14 mouse cellular contexts compared by ENCODE assay signal in the genomic region with DNA sequence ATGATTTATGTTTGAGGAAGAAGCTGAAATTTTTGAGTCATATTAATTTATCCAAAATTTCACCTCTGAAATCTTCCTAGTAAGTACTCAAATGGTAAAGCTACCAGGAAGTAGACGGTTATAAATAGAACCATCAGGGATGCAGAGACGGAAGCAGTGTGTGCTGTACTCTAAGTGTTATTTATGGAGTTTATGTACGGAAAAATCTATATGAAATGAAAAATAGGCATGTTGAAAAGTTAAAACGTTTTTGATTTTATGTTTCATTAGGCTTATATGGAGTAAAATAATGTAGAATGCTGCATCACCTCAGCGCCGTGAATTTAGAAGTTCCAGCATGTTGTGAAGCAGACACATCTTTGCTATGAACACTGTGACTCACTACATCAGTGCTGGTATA.
DNase-seq lines count a peak whose midpoint lies in the region; ATAC-seq and TF ChIP-seq lines count a peak whose summit lies in the region.
"Had no signal": no experiment of that assay in that cellular context is flagged by ENCODE, and none has a peak within 500 bp of the region (broad histone marks: within the 10 kb centered on the region; RNA-seq: fewer than 3 reads in every experiment).

No protein-coding gene starts in this region.

- H3K9me3 ChIP-seq in hindbrain, embryonic 13.5 days = no peaks in the 10 kb centered on the region
- no peaks in the 10 kb centered on the region for H3K9me3 ChIP-seq in hindbrain, embryonic 10.5 days
- no peaks in the 10 kb centered on the region for H3K9me3 ChIP-seq in hindbrain, embryonic 16.5 days (ENCODE audit: control insufficient read depth, low read length)
- H3K9me3 ChIP-seq in midbrain, postnatal 0 days (ENCODE audit: low read length) = no peaks in the 10 kb centered on the region
- H3K9me3 ChIP-seq: embryonic facial prominence, embryonic 10.5 days; heart, embryonic 15.5 days; kidney, embryonic 15.5 days; limb, embryonic 15.5 days; liver, embryonic 15.5 days had no signal

- no peak for ATAC-seq in hindbrain, embryonic 13.5 days (ENCODE audit: low FRiP score)
- no peak for ATAC-seq in hindbrain, embryonic 16.5 days
- ATAC-seq in midbrain, postnatal 0 days (ENCODE audit: low FRiP score) = no peak
- ATAC-seq: intestine, embryonic 16.5 days had no signal

- no peak for TF ChIP-seq CTCF in brain, embryonic 14.5 days (IDR thresholded peaks at IDR 0.05; ENCODE audit: borderline replicate concordance, extremely low read depth, insufficient read depth, insufficient read length)
- TF ChIP-seq CTCF in midbrain, postnatal 0 days (IDR thresholded peaks at IDR 0.05) = no peak

- H3K9ac ChIP-seq in hindbrain, embryonic 13.5 days = peak overlapping the region; percentile 56; the same call in 1 of the 2 replicates
- no peak overlapping the region for H3K9ac ChIP-seq in hindbrain, embryonic 16.5 days (ENCODE audit: low read depth, low read length)
- peak overlapping the region; percentile 39 for H3K9ac ChIP-seq in midbrain, postnatal 0 days (replicated peaks; ENCODE audit: low read length, poor library complexity, severe bottlenecking)
- H3K9ac ChIP-seq: heart, embryonic 15.5 days; kidney, embryonic 15.5 days; limb, embryonic 15.5 days; liver, embryonic 15.5 days had no signal

- H3K27me3 ChIP-seq in hindbrain, embryonic 13.5 days = no peaks in the 10 kb centered on the region
- H3K27me3 ChIP-seq in hindbrain, embryonic 10.5 days (ENCODE audit: insufficient read depth, poor library complexity, severe bottlenecking) = peaks cover 25% of the 10 kb centered on the region
- H3K27me3 ChIP-seq in hindbrain, embryonic 16.5 days (replicated peaks; ENCODE audit: control insufficient read depth, insufficient read depth, low read length) = no peaks in the 10 kb centered on the region
- no peaks in the 10 kb centered on the region for H3K27me3 ChIP-seq in midbrain, postnatal 0 days (ENCODE audit: insufficient read depth, low read length)

- H3K4me2 ChIP-seq in hindbrain, embryonic 13.5 days = peak overlapping the region; percentile 89
- H3K4me2 ChIP-seq in hindbrain, embryonic 16.5 days (ENCODE audit: low read length) = peak overlapping the region; percentile 44
- H3K4me2 ChIP-seq in midbrain, postnatal 0 days (ENCODE audit: low read depth, low read length, poor library complexity, severe bottlenecking) = peak overlapping the region; percentile 91
- H3K4me2 ChIP-seq: heart, embryonic 15.5 days; kidney, embryonic 15.5 days; limb, embryonic 15.5 days; liver, embryonic 15.5 days had no signal

- TF ChIP-seq POLR2A in brain, embryonic 14.5 days (IDR thresholded peaks at IDR 0.05; ENCODE audit: borderline replicate concordance, extremely low read depth, insufficient read depth, insufficient read length, poor library complexity, severe bottlenecking) = no peak

- peak overlapping the region; percentile 76 for H3K27ac ChIP-seq in hindbrain, embryonic 13.5 days
- H3K27ac ChIP-seq in hindbrain, embryonic 10.5 days = no peak overlapping the region
- no peak overlapping the region for H3K27ac ChIP-seq in hindbrain, embryonic 16.5 days (ENCODE audit: low read depth, low read length)
- peak overlapping the region; percentile 57; the same call in 1 of the 2 replicates for H3K27ac ChIP-seq in midbrain, postnatal 0 days (ENCODE audit: low read depth, low read length)
- H3K27ac ChIP-seq: embryonic facial prominence, embryonic 10.5 days; heart, embryonic 15.5 days; kidney, embryonic 15.5 days; limb, embryonic 15.5 days; liver, embryonic 15.5 days had no signal

- no peak for DNase-seq in hindbrain, embryonic 10.5 days (ENCODE audit: low spot score)
- DNase-seq in brain, embryonic 14.5 days (ENCODE audit: low read depth) = peak; percentile 54
- DNase-seq in midbrain, postnatal 0 days (ENCODE audit: low spot score) = no peak
- DNase-seq in ovary, postnatal 10 days (ENCODE audit: low spot score) = no peak
- DNase-seq in frontal cortex, adult 2 months (ENCODE audit: extremely low spot score in 1 of 2, low spot score in 1 of 2) = no peak
- DNase-seq: gastrocnemius, postnatal 10 days had no signal

- peaks cover 15% of the 10 kb centered on the region; the same call in 1 of the 2 replicates for H3K36me3 ChIP-seq in hindbrain, embryonic 13.5 days
- H3K36me3 ChIP-seq in hindbrain, embryonic 10.5 days = peaks cover 28% of the 10 kb centered on the region
- no peaks in the 10 kb centered on the region for H3K36me3 ChIP-seq in hindbrain, embryonic 16.5 days (ENCODE audit: control insufficient read depth, insufficient read depth, low read length)
- H3K36me3 ChIP-seq in midbrain, postnatal 0 days (ENCODE audit: insufficient read depth, low read length) = peaks cover 6% of the 10 kb centered on the region; the same call in 1 of the 2 replicates
- H3K36me3 ChIP-seq: embryonic facial prominence, embryonic 10.5 days; heart, embryonic 15.5 days; kidney, embryonic 15.5 days; limb, embryonic 15.5 days; liver, embryonic 15.5 days had no signal

- H3K4me1 ChIP-seq in hindbrain, embryonic 13.5 days (replicated peaks) = peaks cover 4% of the 10 kb centered on the region
- peaks cover 28% of the 10 kb centered on the region for H3K4me1 ChIP-seq in hindbrain, embryonic 10.5 days (replicated peaks)
- peaks cover 5% of the 10 kb centered on the region for H3K4me1 ChIP-seq in hindbrain, embryonic 16.5 days (ENCODE audit: control insufficient read depth, insufficient read depth, low read depth, low read length)
- no peaks in the 10 kb centered on the region for H3K4me1 ChIP-seq in midbrain, postnatal 0 days (ENCODE audit: insufficient read depth, low read length)
- H3K4me1 ChIP-seq: liver, embryonic 15.5 days had no signal

- WGBS in hindbrain, embryonic 13.5 days = 37% methylated on average over 6 of the region's 6 CpGs
- 69% methylated on average over 6 of the region's 6 CpGs for WGBS in hindbrain, embryonic 10.5 days
- 37% methylated on average over 6 of the region's 6 CpGs for WGBS in hindbrain, embryonic 16.5 days
- 23% methylated on average over 6 of the region's 6 CpGs for WGBS in midbrain, postnatal 0 days

- H3K4me3 ChIP-seq in hindbrain, embryonic 13.5 days = peak overlapping the region; percentile 23
- no peak overlapping the region for H3K4me3 ChIP-seq in hindbrain, embryonic 10.5 days
- H3K4me3 ChIP-seq in hindbrain, embryonic 16.5 days (ENCODE audit: low read length) = peak overlapping the region; percentile 11; the same call in 1 of the 2 replicates
- H3K4me3 ChIP-seq in midbrain, postnatal 0 days (ENCODE audit: low read depth, low read length) = peak overlapping the region; percentile 80
- H3K4me3 ChIP-seq: embryonic facial prominence, embryonic 10.5 days; heart, embryonic 15.5 days; kidney, embryonic 15.5 days; limb, embryonic 15.5 days; liver, embryonic 15.5 days had no signal

Comparison
In these comparisons a context has a peak if more than half of its experiments do, and no peak if none do; other contexts are left out.
1. H3K27ac ChIP-seq: peak in hindbrain, embryonic 13.5 days (single experiment) and midbrain, postnatal 0 days (single experiment); none in hindbrain, embryonic 10.5 days (single experiment) and hindbrain, embryonic 16.5 days (single experiment).
2. Peak in every context shown above with its lines, with median percentiles within 50 percentile points of each other: H3K4me2 ChIP-seq.